Mouse (Mus musculus): ENCODE results near the gene Cops6. TPM values are rescaled to one million over a fixed set of nuclear protein-coding genes. Genes with fewer than 3 reads are reported as not detected.

Cops6 gene
- polyA plus RNA-seq, 1 experiment from 2014 or later, result 375 TPM

DNA sequence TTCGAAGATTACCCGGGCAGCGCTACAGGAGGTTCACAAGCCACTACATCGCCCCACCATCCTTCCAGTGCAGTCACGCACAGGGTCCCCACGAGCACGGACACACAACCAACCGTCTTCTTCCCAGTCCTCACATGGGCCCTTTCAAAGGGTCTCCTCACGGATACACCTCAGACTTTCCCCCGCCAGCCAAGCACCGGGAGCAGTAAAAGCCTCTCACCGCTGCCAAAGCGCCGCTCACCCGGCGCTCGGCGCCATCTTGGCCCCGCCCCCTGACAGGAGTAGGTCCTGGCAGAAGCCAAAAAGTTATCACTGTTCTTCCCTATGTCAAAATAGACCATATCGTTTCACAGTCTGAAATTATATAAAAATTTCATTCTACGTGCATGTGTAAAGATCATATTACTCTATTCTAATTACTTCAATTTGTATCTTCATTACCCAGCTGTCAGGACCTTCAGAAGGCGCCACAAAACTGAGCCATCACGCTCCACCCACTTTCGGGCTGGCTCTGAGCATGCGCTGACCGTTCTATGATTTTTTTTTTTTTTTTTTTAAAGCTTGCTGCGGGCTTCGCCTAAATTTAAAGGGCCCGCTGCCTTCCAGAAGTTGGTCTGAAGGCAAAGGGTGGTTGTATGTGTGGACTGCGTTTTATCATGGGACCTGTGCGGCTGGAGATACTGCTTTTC, 26.2 kb downstream of the Cops6 start, which contains the start of the genes Taf6 and Cnpy4:
Taf6 (minus strand) TSS at position 502 of the 689 bp plus-strand sequence.
Cnpy4 (plus strand) TSS at position 536 of the 689 bp plus-strand sequence.
- peaks cover 19% of the 10 kb centered on the region for H3K36me3 ChIP-seq (ENCODE audit: insufficient read depth, low read length)
- H3K9ac ChIP-seq (replicated peaks; ENCODE audit: low read length), result peak within 1 kb of the TSS; percentile 88

DNA sequence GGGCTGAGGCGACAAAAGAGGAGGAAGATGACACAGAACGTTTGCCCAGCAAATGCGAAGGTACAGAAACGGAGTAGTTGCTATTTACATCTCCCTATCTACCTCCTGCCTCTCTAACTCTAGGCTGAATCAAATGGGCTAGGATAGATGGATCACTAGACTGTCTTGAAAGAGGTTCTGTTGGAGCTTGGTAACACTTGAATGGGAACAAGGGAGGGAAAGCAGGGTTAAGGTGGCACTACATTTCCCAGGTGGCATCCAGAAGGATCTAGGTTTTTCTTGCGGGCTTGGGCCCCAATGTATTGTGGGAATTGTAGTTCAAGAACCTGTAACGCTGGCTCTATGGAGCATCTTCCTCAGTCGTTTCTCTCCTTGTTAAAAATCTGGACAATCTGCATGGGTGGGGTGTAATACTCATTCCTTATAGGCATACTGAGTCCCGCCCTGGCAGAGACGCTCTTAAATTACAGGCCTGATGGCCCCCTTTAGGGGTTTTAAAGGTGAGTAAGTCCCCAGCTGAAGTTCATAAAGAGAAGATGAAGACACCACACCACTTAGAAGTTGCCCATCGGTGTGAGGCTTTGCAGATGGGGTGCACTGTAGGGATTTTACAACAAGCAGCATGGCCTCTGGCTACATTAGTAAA, 26.9 kb downstream of the Cops6 start:
- WGBS, result 0% methylated on average over 10 of the region's 10 CpGs
- Histone ChIP-seq H3K4me3 (ENCODE audit: low read length) (peak overlapping the region; percentile 65), H3K9me3 (ENCODE audit: low read length) (no peaks in the 10 kb centered on the region), H3K4me1 (ENCODE audit: insufficient read depth, low read length) (peaks cover 13% of the 10 kb centered on the region), H3K4me2 (replicated peaks; ENCODE audit: low read depth, low read length) (peak overlapping the region; percentile 69), H3K9ac (replicated peaks; ENCODE audit: low read length) (peak overlapping the region; percentile 88), H3K36me3 (ENCODE audit: insufficient read depth, low read length) (peaks cover 21% of the 10 kb centered on the region), H3K27me3 (ENCODE audit: insufficient read depth, low read length) (no peaks in the 10 kb centered on the region), H3K27ac (ENCODE audit: low read length) (peak overlapping the region; percentile 83)
- peak; percentile 86 for ATAC-seq (ENCODE audit: low FRiP score, low TSS enrichment)

More for the DNA sequence above, 26.2 kb downstream of the Cops6 start, which contains the start of the genes Taf6 and Cnpy4:
- peak within 1 kb of the TSS; percentile 69 for H3K4me2 ChIP-seq (replicated peaks; ENCODE audit: low read depth, low read length)
- peak within 1 kb of the TSS; percentile 83 for H3K27ac ChIP-seq (ENCODE audit: low read length)
- H3K27me3 ChIP-seq (ENCODE audit: insufficient read depth, low read length), result no peaks in the 10 kb centered on the region
- peaks cover 13% of the 10 kb centered on the region for H3K4me1 ChIP-seq (ENCODE audit: insufficient read depth, low read length)
- peak; percentile 85 for ATAC-seq (ENCODE audit: low FRiP score, low TSS enrichment)
- under 1% methylated on average over 31 of the region's 31 CpGs for WGBS
- H3K4me3 ChIP-seq (ENCODE audit: low read length), result peak within 1 kb of the TSS; percentile 65
- H3K9me3 ChIP-seq (ENCODE audit: low read length), result no peaks in the 10 kb centered on the region

DNA sequence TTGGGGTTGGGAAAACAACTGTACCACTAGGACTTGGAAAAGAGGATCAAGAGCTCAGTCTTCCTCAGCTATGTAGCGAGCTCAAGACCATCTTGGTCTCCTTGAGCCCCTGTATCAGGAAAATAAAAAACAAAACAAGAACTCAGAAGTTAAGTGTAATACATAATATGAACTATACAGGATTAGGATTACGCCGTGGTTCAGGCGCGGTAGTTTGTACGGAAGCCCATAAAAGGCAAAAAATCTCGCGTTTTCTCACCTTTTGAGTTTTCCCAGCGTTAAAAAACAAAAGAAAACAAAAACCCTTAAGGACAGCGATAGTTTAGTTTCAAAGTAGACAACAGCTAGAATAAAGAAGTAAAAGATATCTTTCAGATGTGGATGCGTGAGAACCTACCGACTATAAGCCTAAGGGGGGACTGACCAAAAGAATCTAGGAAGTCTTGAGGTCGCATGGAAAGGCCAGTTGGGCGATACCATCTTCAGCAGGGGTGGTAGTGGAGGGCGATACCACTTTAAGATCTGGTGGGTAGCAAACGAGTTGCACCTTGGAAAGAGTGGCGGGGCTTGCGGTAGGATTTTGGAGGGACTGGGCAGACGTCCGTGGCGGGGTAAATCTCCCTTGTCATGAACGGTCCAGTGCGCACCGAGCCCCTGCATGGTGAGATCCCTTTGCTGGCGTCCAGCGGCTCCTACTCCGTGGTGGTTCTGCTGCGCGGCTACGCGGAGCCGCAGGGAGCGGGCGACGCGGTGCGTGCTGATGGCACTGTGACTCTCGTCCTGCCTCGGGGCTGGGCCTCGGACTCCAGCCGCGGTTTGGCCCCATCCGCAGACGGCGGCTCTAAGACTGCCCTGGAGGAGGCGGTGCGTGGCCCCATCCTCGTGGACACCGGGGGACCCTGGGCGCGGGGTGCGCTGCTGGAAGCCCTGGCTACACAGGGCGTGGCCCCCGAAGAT, 33.2 kb downstream of the Cops6 start, which contains the start of gene Mblac1:
Mblac1 (plus strand) TSS at position 544 of the 957 bp plus-strand sequence.
- H3K9me3 ChIP-seq (ENCODE audit: low read length), result no peaks in the 10 kb centered on the region
- no peaks in the 10 kb centered on the region for H3K27me3 ChIP-seq (ENCODE audit: insufficient read depth, low read length)
- H3K4me1 ChIP-seq (ENCODE audit: insufficient read depth, low read length), result peaks cover 13% of the 10 kb centered on the region; the same call in 1 of the 2 replicates
- peaks cover 11% of the 10 kb centered on the region for H3K36me3 ChIP-seq (ENCODE audit: insufficient read depth, low read length)
- H3K4me3 ChIP-seq (ENCODE audit: low read length), result peak within 1 kb of the TSS; percentile 77
- 7% methylated on average over 54 of the region's 54 CpGs for WGBS
- peak within 1 kb of the TSS; percentile 90 for H3K27ac ChIP-seq (ENCODE audit: low read length)
- ATAC-seq (ENCODE audit: low FRiP score, low TSS enrichment), result peak; percentile 85
- H3K4me2 ChIP-seq (replicated peaks; ENCODE audit: low read depth, low read length), result peak within 1 kb of the TSS; percentile 97
- peak within 1 kb of the TSS; percentile 88 for H3K9ac ChIP-seq (replicated peaks; ENCODE audit: low read length)

DNA sequence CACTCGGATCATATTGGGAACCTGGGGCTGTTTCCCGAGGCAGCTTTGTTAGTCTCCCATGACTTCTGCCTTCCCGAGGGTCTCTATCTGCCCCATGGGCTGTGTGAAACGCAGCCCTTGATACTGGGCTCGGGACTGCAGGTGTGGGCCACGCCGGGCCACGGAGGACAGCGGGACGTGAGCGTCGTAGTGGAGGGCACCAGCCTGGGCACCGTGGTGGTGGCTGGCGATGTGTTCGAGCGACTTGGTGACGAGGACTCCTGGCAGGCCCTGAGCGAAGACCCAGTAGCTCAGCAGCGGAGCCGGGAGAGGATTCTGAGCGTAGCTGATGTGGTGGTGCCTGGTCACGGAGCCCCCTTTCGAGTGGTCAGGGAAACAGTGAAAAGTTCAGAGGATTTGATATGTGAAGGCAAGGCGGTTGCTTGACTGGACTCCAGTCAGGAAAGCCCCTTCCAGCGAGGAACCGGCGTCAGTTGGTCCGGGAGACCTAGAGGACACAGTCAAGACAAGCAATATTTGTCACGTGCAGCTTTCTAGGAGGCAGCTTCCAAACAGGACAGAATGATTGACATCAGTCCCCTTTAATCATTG, 34.0 kb downstream of the Cops6 start:
- peaks cover 11% of the 10 kb centered on the region for H3K36me3 ChIP-seq (ENCODE audit: insufficient read depth, low read length)
- peaks cover 13% of the 10 kb centered on the region; the same call in 1 of the 2 replicates for H3K4me1 ChIP-seq (ENCODE audit: insufficient read depth, low read length)
- H3K27ac ChIP-seq (ENCODE audit: low read length), result peak overlapping the region; percentile 90
- peak; percentile 68 for ATAC-seq (ENCODE audit: low FRiP score, low TSS enrichment)
- no peaks in the 10 kb centered on the region for H3K9me3 ChIP-seq (ENCODE audit: low read length)
- peak overlapping the region; percentile 97 for H3K4me2 ChIP-seq (replicated peaks; ENCODE audit: low read depth, low read length)
- H3K9ac ChIP-seq (replicated peaks; ENCODE audit: low read length), result peak overlapping the region; percentile 88
- H3K27me3 ChIP-seq (ENCODE audit: insufficient read depth, low read length), result no peaks in the 10 kb centered on the region
- H3K4me3 ChIP-seq (ENCODE audit: low read length), result peak overlapping the region; percentile 77
- WGBS, result under 1% methylated on average over 28 of the region's 29 CpGs

DNA sequence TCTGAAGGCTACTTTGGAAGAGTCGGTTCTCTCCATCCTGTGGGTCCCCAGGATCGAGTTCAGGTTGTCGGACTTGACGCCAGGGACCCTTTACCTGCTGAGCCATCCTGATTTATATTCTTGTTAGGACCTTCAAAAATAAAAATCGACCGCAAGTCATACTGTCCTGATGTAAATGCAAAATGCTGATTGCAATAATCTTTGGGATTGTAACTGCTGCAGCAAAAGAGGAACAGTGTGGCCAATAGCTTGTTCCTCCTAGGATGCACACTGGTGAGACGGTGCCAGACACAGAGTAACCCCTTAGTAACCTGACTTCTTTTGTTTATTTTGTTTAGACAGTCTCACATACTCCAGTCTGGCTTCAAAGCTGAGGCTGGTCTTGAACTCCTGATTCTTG, 34.6 kb downstream of the Cops6 start:
- H3K9me3 ChIP-seq (ENCODE audit: low read length), result no peaks in the 10 kb centered on the region
- H3K4me3 ChIP-seq (ENCODE audit: low read length), result peak overlapping the region; percentile 77
- 59% methylated on average over 7 of the region's 7 CpGs for WGBS
- peaks cover 13% of the 10 kb centered on the region; the same call in 1 of the 2 replicates for H3K4me1 ChIP-seq (ENCODE audit: insufficient read depth, low read length)
- no peak for ATAC-seq (ENCODE audit: low FRiP score, low TSS enrichment)
- H3K36me3 ChIP-seq (ENCODE audit: insufficient read depth, low read length), result peaks cover 11% of the 10 kb centered on the region
- 0 out of 2 replicates have a peak overlapping the region, but pooled peaks have one; percentile 88 for H3K9ac ChIP-seq (replicated peaks; ENCODE audit: low read length)
- no peaks in the 10 kb centered on the region for H3K27me3 ChIP-seq (ENCODE audit: insufficient read depth, low read length)
- H3K27ac ChIP-seq (ENCODE audit: low read length), result no peak overlapping the region
- H3K4me2 ChIP-seq (replicated peaks; ENCODE audit: low read depth, low read length), result peak overlapping the region; percentile 97

DNA sequence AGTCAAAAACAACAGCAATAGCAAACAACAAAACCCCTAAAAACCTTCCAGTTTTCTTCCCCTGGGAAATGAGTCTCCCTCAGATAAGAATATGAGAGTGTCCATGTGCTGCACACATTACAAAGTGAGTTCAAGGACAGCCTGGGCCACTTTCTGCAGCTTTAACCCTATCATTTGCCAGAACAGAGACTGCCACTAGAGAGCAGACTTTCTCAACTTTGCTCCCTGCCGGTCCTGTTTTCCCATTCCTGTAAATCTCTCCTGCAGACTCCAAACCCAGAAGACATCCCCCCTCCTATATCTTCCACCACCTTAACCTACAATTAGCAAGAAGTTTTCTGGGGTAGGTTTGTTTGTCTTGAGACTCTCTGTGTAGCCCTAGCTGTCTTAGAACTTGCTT, 38.7 kb downstream of the Cops6 start:
- Histone ChIP-seq H3K4me3 (ENCODE audit: low read length) (no peak overlapping the region), H3K4me2 (replicated peaks; ENCODE audit: low read depth, low read length) (no peak overlapping the region), H3K36me3 (ENCODE audit: insufficient read depth, low read length) (no peaks in the 10 kb centered on the region), H3K9me3 (ENCODE audit: low read length) (no peaks in the 10 kb centered on the region; the same call in 1 of the 2 replicates), H3K27me3 (ENCODE audit: insufficient read depth, low read length) (no peaks in the 10 kb centered on the region), H3K9ac (replicated peaks; ENCODE audit: low read length) (no peak overlapping the region), H3K4me1 (ENCODE audit: insufficient read depth, low read length) (peaks cover 7% of the 10 kb centered on the region; the same call in 1 of the 2 replicates), H3K27ac (ENCODE audit: low read length) (no peak overlapping the region)
- 13% methylated on average over 1 of the region's 1 CpGs for WGBS
- ATAC-seq (ENCODE audit: low FRiP score, low TSS enrichment), result no peak

DNA sequence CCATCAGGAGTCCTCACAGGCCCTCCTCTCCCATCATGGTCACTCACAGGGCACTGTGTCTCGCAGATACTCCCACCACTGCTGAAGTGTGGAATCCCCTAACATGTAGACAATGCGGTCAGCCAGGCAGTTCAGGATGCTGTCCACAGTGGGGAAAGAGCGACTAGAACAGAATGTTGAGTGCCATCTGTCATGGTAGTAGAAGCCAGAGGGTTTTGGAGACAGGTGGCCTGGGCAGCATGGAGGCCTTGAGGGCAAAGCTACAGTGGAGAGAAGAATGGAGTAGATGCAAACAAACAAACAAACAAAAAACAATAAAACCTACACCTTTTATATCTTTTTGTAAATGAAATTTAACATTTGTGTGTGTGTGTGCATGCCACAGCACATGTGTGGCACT, 41.2 kb downstream of the Cops6 start:
- Histone ChIP-seq H3K36me3 (ENCODE audit: insufficient read depth, low read length) (no peaks in the 10 kb centered on the region), H3K9ac (replicated peaks; ENCODE audit: low read length) (no peak overlapping the region), H3K4me3 (ENCODE audit: low read length) (no peak overlapping the region), H3K4me2 (replicated peaks; ENCODE audit: low read depth, low read length) (no peak overlapping the region), H3K27me3 (ENCODE audit: insufficient read depth, low read length) (no peaks in the 10 kb centered on the region), H3K9me3 (ENCODE audit: low read length) (peaks cover 4% of the 10 kb centered on the region), H3K27ac (ENCODE audit: low read length) (no peak overlapping the region), H3K4me1 (ENCODE audit: insufficient read depth, low read length) (no peaks in the 10 kb centered on the region)
- no peak for ATAC-seq (ENCODE audit: low FRiP score, low TSS enrichment)
- 88% methylated on average over 3 of the region's 3 CpGs for WGBS

DNA sequence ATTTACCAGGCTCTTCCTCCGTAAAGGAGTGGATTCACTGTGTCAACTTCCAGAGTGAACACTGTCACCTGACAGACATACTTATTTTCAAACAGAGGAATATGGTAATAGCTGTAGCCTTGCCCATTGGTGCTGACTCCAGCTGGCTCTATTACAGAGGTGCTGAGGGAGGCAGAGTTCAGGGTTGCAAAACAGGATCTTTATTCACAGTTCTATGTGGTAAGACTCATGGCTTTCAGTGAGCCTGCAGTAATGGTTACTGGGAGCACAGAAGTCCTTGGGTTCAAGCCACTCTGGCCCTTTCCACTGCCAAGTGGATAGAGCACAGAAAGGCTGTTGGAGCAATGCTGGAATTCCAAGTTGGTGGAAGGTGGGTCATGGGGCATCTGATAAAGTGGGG, 46.4 kb downstream of the Cops6 start:
- Histone ChIP-seq H3K9me3 (ENCODE audit: low read length) (peaks cover 4% of the 10 kb centered on the region), H3K9ac (replicated peaks; ENCODE audit: low read length) (no peak overlapping the region), H3K36me3 (ENCODE audit: insufficient read depth, low read length) (no peaks in the 10 kb centered on the region), H3K27ac (ENCODE audit: low read length) (no peak overlapping the region), H3K27me3 (ENCODE audit: insufficient read depth, low read length) (no peaks in the 10 kb centered on the region), H3K4me3 (ENCODE audit: low read length) (no peak overlapping the region), H3K4me2 (replicated peaks; ENCODE audit: low read depth, low read length) (no peak overlapping the region), H3K4me1 (ENCODE audit: insufficient read depth, low read length) (no peaks in the 10 kb centered on the region)
- 90% methylated on average over 1 of the region's 1 CpGs for WGBS
- ATAC-seq (ENCODE audit: low FRiP score, low TSS enrichment), result no peak

DNA sequence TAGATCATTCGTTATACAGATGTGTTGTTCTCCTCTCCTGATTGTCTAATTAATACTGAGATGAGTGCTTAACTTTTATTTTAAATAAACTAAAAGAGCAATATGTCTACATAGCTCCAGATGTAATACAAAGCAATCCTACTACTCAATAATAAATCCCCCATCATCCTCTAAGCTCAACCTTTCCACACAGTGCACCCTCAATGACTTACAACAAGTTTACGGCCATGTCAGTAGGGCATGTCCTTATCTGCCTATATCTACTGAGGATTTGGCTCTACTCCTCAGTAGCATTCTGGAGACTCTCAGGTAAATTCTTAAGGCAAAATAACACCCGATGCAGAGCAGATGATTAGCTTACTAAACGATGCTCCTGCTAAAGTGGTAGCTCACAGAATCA, 47.0 kb downstream of the Cops6 start:
- Histone ChIP-seq H3K27me3 (ENCODE audit: insufficient read depth, low read length) (no peaks in the 10 kb centered on the region), H3K9me3 (ENCODE audit: low read length) (peaks cover 4% of the 10 kb centered on the region), H3K27ac (ENCODE audit: low read length) (no peak overlapping the region), H3K4me3 (ENCODE audit: low read length) (no peak overlapping the region), H3K9ac (replicated peaks; ENCODE audit: low read length) (no peak overlapping the region), H3K4me1 (ENCODE audit: insufficient read depth, low read length) (no peaks in the 10 kb centered on the region), H3K4me2 (replicated peaks; ENCODE audit: low read depth, low read length) (no peak overlapping the region), H3K36me3 (ENCODE audit: insufficient read depth, low read length) (no peaks in the 10 kb centered on the region)
- no peak for ATAC-seq (ENCODE audit: low FRiP score, low TSS enrichment)
- 82% methylated on average over 4 of the region's 4 CpGs for WGBS
